Mouse (Mus musculus) kidney, embryonic 14.5 days (tissue): ENCODE measurements around the gene Nipsnap2. TPM values are rescaled to one million over a fixed set of nuclear protein-coding genes. Genes with fewer than 3 reads are reported as not detected.

Experiments used
- ATAC-seq: fragments of 200-750 bp; cut with Nextera tagmentation; 2 replicates; pipeline ENCODE4 v1.8.0; 2017; ENCODE audit warnings: moderate number of reproducible peaks, mild to moderate bottlenecking, moderate TSS enrichment, moderate library complexity; ENCODE audit not compliant: low FRiP score, low TSS enrichment
- H3K27ac ChIP-seq: fragments of 300-500 bp; sonication (generic); 2 replicates; pipeline ENCODE4 v1.5.1; 2014; ENCODE audit warnings: low read depth, mild to moderate bottlenecking, low read length, moderate library complexity, mixed read lengths
- H3K27me3 ChIP-seq: fragments of 300-500 bp; sonication (generic); 2 replicates; pipeline ENCODE4 v1.6.1; 2014; ENCODE audit warnings: mild to moderate bottlenecking, low read length; ENCODE audit not compliant: control insufficient read depth, insufficient read depth
- H3K36me3 ChIP-seq: fragments of 300-500 bp; sonication (generic); 2 replicates; pipeline ENCODE4 v1.6.1; 2014; ENCODE audit warnings: low read length, mixed read lengths; ENCODE audit not compliant: control insufficient read depth, insufficient read depth
- H3K4me1 ChIP-seq: fragments of 300-500 bp; sonication (generic); 2 replicates; pipeline ENCODE4 v1.6.1; 2014; ENCODE audit warnings: low read length, mixed read lengths; ENCODE audit not compliant: control insufficient read depth, insufficient read depth
- H3K4me2 ChIP-seq: fragments of 300-500 bp; sonication (generic); replicated peaks from 2 replicates; pipeline ENCODE4 v1.6.1; 2014; ENCODE audit warnings: low read depth, mild to moderate bottlenecking, low read length
- H3K4me3 ChIP-seq: fragments of 300-500 bp; sonication (generic); 2 replicates; pipeline ENCODE4 v1.5.1; 2014; ENCODE audit warnings: mild to moderate bottlenecking, low read length
- H3K9ac ChIP-seq: fragments of 300-500 bp; sonication (generic); 2 replicates; pipeline ENCODE4 v1.6.1; 2014; ENCODE audit warnings: low read depth, mild to moderate bottlenecking, low read length, moderate library complexity
- H3K9me3 ChIP-seq: fragments of 300-500 bp; sonication (generic); 2 replicates; pipeline ENCODE4 v1.6.1; 2016; ENCODE audit warnings: low read length; ENCODE audit not compliant: control insufficient read depth
- WGBS: fragments of 180-500 bp; shearing (Covaris S2); extraction: QIAGEN DNeasy Blood & Tissue Kit; methylation state at CpG from one replicate; pipeline ENCODE4 v1.1.7; 2014; 5-methylcytosine and 5-hydroxymethylcytosine counted together
- polyA plus RNA-seq: library from polyadenylated mRNA; unstranded; fragments of >200 nt; fragmentation: Nextera tagmentation; extraction: Ambion mirVana; gene quantifications from 2 replicates; pipeline ENCODE4 v1.2.1, GENCODE M21; 2014

The Nipsnap2 gene
- polyA plus RNA-seq, 1 experiment from 2014 or later: 137 TPM

- ATAC-seq: no peak
- peaks cover 4% of the 10 kb centered on the region for H3K4me1 ChIP-seq
- H3K4me2 ChIP-seq: no peak overlapping the region
- no peak overlapping the region for H3K9ac ChIP-seq
- H3K36me3 ChIP-seq: peaks cover 4% of the 10 kb centered on the region; the same call in 1 of the 2 replicates
- WGBS: 92% methylated on average over 3 of the region's 3 CpGs
- H3K27me3 ChIP-seq: no peaks in the 10 kb centered on the region
- H3K27ac ChIP-seq: no peak overlapping the region
- no peaks in the 10 kb centered on the region for H3K9me3 ChIP-seq
- H3K4me3 ChIP-seq: no peak overlapping the region
Measured at GRCm38 (mm10) chr5:129774661-129775060, 49.8 kb downstream of the Nipsnap2 start.

- Histone ChIP-seq H3K4me3 (peak overlapping the region; percentile 56), H3K9ac (peak overlapping the region; percentile 66), H3K9me3 (no peaks in the 10 kb centered on the region), H3K4me1 (peaks cover 4% of the 10 kb centered on the region), H3K36me3 (peaks cover 4% of the 10 kb centered on the region; the same call in 1 of the 2 replicates), H3K27ac (peak overlapping the region; percentile 71; the same call in 1 of the 2 replicates), H3K27me3 (no peaks in the 10 kb centered on the region), H3K4me2 (peak overlapping the region; percentile 81)
- no peak for ATAC-seq
- 38% methylated on average over 11 of the region's 11 CpGs for WGBS
Measured at GRCm38 (mm10) chr5:129778348-129778995, 53.6 kb downstream of the Nipsnap2 start.

GRCm38 (mm10) chr5:129778996-129779716 is 54.3 kb downstream of the Nipsnap2 start:
- WGBS: 2% methylated on average over 32 of the region's 32 CpGs

GRCm38 (mm10) chr5:129780131-129780530 is 55.3 kb downstream of the Nipsnap2 start:
- Histone ChIP-seq H3K27ac (no peak overlapping the region), H3K4me2 (no peak overlapping the region), H3K4me1 (peaks cover 4% of the 10 kb centered on the region), H3K9me3 (no peaks in the 10 kb centered on the region), H3K4me3 (no peak overlapping the region), H3K9ac (no peak overlapping the region), H3K36me3 (peaks cover 4% of the 10 kb centered on the region; the same call in 1 of the 2 replicates), H3K27me3 (no peaks in the 10 kb centered on the region)
- 92% methylated on average over 3 of the region's 3 CpGs for WGBS
- ATAC-seq: no peak

More at GRCm38 (mm10) chr5:129778996-129779716, 54.3 kb downstream of the Nipsnap2 start:
- Histone ChIP-seq H3K9me3 (no peaks in the 10 kb centered on the region), H3K4me3 (peak overlapping the region; percentile 56), H3K27ac (peak overlapping the region; percentile 71; the same call in 1 of the 2 replicates), H3K36me3 (peaks cover 4% of the 10 kb centered on the region; the same call in 1 of the 2 replicates), H3K4me2 (peak overlapping the region; percentile 81), H3K9ac (peak overlapping the region; percentile 66), H3K27me3 (no peaks in the 10 kb centered on the region), H3K4me1 (peaks cover 4% of the 10 kb centered on the region)
- ATAC-seq: peak; percentile 95

- Histone ChIP-seq H3K4me3 (no peak overlapping the region), H3K4me2 (no peak overlapping the region), H3K27me3 (no peaks in the 10 kb centered on the region), H3K4me1 (peaks cover 8% of the 10 kb centered on the region), H3K9me3 (no peaks in the 10 kb centered on the region), H3K36me3 (no peaks in the 10 kb centered on the region), H3K27ac (no peak overlapping the region), H3K9ac (no peak overlapping the region)
- ATAC-seq: no peak
- 60% methylated on average over 3 of the region's 3 CpGs for WGBS
Measured at GRCm38 (mm10) chr5:129782211-129782610, 57.3 kb downstream of the Nipsnap2 start.

- ATAC-seq: no peak
- Histone ChIP-seq H3K36me3 (peaks cover 19% of the 10 kb centered on the region), H3K9ac (no peak overlapping the region), H3K27me3 (no peaks in the 10 kb centered on the region), H3K4me2 (no peak overlapping the region), H3K9me3 (no peaks in the 10 kb centered on the region), H3K27ac (no peak overlapping the region), H3K4me1 (peaks cover 14% of the 10 kb centered on the region; the same call in 1 of the 2 replicates), H3K4me3 (no peak overlapping the region)
- WGBS: 90% methylated on average over 5 of the region's 5 CpGs
Measured at GRCm38 (mm10) chr5:129785235-129785870, 60.5 kb downstream of the Nipsnap2 start.

GRCm38 (mm10) chr5:129786161-129786560 is 61.3 kb downstream of the Nipsnap2 start:
- Histone ChIP-seq H3K27me3 (no peaks in the 10 kb centered on the region), H3K36me3 (peaks cover 25% of the 10 kb centered on the region), H3K9me3 (no peaks in the 10 kb centered on the region), H3K4me1 (peaks cover 14% of the 10 kb centered on the region; the same call in 1 of the 2 replicates), H3K9ac (peak overlapping the region; percentile 95), H3K27ac (peak overlapping the region; percentile 98), H3K4me3 (peak overlapping the region; percentile 95), H3K4me2 (peak overlapping the region; percentile 83)
- 81% methylated on average over 6 of the region's 6 CpGs for WGBS
- no peak for ATAC-seq

GRCm38 (mm10) chr5:129786818-129787790 is 62.2 kb downstream of the Nipsnap2 start, which contains the start of gene Psph:
Gene Psph (minus strand): TSS chr5:129787449.
- Histone ChIP-seq H3K4me2 (peak within 1 kb of the TSS; percentile 83), H3K27me3 (no peaks in the 10 kb centered on the region), H3K4me1 (peaks cover 14% of the 10 kb centered on the region; the same call in 1 of the 2 replicates), H3K27ac (peak within 1 kb of the TSS; percentile 98), H3K36me3 (peaks cover 34% of the 10 kb centered on the region), H3K4me3 (peak within 1 kb of the TSS; percentile 95), H3K9ac (peak within 1 kb of the TSS; percentile 95), H3K9me3 (no peaks in the 10 kb centered on the region)
- WGBS: under 1% methylated on average over 73 of the region's 73 CpGs
- ATAC-seq: peak; percentile 99
